Mouse (Mus musculus): Measurements from ENCODE around the gene Rptor.

GRCm38 (mm10) chr11:119898976-119899375 lies 296.3 kb downstream of the Rptor start:
- TF ChIP-seq CTCF (IDR thresholded peaks at IDR 0.05; ENCODE audit: low read depth) (no peak), EP300 (IDR thresholded peaks at IDR 0.05; ENCODE audit: low read depth) (no peak)

Data from liver, postnatal 0 days (tissue).